Mouse (Mus musculus) bone marrow macrophage, adult 2 months (primary cell): ENCODE data around the gene Zfc3h1.

Source experiments
- CTCF ChIP-seq: IDR thresholded peaks from 2 replicates; pipeline ENCODE4 v1.5.1; 2012; ENCODE audit warnings: low read depth, mild to moderate bottlenecking, low read length, moderate library complexity
- POLR2A ChIP-seq: IDR thresholded peaks from 2 replicates; pipeline ENCODE4 v1.6.1; 2012; ENCODE audit warnings: mild to moderate bottlenecking, low read depth, low read length, borderline replicate concordance

- no peak for TF ChIP-seq CTCF
- TF ChIP-seq POLR2A = peak; percentile 61; the same call in 1 of the 2 replicates
These were observed 22.7 kb upstream of the Zfc3h1 start, which contains the start of gene Tmem19 for GRCm38 (mm10) chr10:115361840-115362622.
